Mouse (Mus musculus) mature B cell (primary cell): ENCODE measurements around the gene Gm21748.
"Not testable (repeated sequence)": the region's sequence is repeated elsewhere in the genome, so short reads cannot be mapped to it uniquely, and the experiment has no call there.

Source experiments
- in situ Hi-C: fragments of 300-500 bp; cut with MboI; formaldehyde crosslinking; loops from 2 replicates; pipeline ENCODE4 v1.14.3; 2019

Gene Gm21748

DNA sequence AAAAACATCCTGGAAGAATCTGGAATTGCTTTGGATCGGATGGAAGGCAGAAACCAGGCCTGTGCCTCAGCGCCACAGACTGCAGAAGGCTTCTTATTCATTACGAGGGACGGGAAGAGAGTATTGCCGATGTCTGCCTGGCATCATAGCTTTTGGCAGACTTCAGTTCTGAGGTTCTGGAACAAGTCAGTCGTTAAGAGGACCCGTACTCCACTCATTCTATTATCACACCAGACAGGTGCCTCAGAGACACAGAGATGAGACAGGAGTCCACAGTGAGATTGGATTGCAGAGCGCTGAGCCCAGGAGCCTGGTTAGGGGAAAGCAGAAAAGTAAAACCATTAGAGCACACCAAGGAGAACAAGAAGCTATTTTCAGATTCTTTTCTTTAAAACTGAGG is at the start of gene Gm21748:
Gene Gm21748, minus strand, starts transcription at position 101 of the 400 bp plus-strand sequence.
- in situ Hi-C loops, result not testable (repeated sequence)
